Mouse (Mus musculus) heart, adult 11 months (tissue): ENCODE results near the gene Nudt3.
A peak's percentile ranks its signal among the peaks of the same experiment; 100 is the strongest.

Source experiments
- DNase-seq: peaks from one replicate; pipeline ENCODE4 v3.0.0; 2022

Gene Nudt3

DNA sequence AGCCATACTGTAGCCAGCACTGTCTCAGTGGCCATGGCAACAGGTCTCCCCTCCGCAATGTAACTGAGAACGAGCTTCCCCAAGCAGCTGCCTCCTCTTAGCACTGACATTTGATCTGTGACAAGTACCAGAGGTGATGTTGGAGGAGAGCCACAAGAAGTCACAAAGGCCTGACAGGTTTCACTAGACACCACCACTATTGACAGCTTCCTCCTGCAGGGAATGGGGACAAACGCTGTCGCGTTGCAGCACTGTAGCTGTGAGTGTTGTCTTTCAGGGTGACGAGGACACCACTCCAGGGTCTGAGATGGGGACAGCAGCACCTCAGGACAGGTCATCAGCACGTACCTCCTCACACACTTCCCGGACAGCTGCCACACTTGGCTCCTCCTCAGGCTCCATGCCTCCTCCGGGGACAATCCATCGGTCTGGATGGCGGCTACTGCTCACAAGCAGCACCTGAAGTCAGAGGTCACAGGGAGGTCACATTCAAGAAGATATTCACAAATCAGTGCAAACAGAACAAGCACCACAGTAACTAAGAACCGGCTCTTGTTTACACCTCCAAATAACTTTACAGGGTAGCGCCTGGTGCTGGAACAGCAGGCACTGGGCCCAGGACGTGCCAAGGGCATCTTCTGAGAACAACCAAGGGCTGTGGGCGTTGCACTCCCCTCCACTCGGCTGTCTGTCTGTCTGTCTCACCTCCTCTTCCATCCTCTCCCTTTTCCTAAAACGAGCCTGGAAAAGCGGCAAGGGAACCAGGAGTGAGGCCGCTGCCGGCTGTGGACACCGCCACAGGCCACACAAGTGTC, 26.7 kb downstream of the Nudt3 start:
- peak; percentile 97 for DNase-seq

DNA sequence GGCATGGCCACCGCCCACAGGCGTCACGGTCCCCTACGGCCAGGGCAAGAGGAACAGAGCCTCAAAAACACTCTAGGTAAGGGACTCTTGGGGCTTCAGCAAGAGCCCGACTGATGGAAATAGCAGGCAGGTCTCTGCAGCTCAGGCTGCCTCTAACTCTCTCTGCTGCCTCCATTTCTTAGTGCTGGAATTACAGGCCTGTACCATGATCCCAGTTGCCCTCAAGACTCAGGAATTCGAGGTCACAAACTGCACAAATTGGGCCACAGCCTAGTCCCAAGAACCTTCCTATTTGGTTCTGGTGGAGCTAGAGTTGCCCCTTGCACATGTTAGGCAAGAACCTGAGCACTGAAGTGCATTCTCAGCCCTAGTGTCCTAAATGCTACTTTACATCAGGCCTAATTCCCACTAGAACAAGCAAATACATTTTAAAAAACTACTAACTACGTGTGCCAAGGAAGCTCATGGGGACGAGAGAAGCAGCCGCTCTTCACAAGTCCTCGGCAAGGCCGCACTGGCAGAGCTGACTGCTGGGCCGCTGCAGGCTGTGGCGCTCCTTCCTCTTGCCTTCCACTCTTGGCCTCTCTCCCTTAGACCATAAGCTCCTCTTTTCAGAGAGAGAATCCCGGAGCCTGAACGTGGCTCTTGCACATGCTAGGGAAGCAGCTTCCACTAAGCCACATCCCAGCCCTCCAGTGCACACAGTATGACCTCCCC, 27.5 kb downstream of the Nudt3 start:
- no peak for DNase-seq

- no peak for DNase-seq
Measured at GRCm38 (mm10) chr17:27592565-27592910, 30.8 kb downstream of the Nudt3 start.

- DNase-seq, result no peak
Measured at GRCm38 (mm10) chr17:27591826-27592564, 31.3 kb downstream of the Nudt3 start.

DNA sequence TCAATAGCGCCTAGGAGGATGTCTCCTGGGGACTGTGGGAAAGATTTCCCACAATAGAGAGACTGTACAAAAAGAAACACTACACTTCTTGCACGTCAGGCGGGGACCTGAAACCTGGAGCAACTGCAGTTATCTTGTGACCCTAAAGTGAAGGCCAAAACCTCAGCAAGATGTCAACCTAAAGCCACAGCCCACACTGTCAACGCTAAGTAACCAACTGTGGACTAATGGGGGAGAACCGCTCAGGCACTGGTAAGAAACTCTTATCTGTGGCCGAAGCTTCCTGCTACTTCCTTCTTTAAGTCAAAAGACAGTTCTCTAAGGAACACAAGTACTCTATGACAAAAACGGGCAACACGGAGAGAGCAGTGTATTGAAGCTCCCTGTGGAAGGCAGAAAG, 35.1 kb downstream of the Nudt3 start:
- no peak for DNase-seq

- DNase-seq, result peak; percentile 97
Measured at GRCm38 (mm10) chr17:27587252-27587651, 36.0 kb downstream of the Nudt3 start.

DNA sequence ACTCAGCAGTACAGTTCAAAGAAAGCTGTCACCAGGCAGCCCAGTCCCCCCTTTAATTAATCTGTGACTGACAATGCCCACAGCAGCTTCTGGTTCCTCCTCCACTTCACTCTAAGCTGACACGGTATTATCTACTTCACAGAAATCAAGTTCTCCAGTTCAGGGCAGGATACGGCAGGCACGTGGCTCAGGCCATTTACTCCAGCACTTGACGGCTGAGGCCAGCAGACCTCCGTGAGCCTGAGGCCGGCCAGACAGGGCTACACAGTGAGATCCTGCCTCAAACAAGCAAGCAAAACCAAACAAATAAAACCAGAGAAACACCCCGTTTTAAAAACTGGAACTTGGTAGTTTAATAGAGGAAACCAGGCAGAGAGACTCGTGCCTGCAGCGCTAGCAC, 36.6 kb downstream of the Nudt3 start:
- DNase-seq, result peak; percentile 95

DNA sequence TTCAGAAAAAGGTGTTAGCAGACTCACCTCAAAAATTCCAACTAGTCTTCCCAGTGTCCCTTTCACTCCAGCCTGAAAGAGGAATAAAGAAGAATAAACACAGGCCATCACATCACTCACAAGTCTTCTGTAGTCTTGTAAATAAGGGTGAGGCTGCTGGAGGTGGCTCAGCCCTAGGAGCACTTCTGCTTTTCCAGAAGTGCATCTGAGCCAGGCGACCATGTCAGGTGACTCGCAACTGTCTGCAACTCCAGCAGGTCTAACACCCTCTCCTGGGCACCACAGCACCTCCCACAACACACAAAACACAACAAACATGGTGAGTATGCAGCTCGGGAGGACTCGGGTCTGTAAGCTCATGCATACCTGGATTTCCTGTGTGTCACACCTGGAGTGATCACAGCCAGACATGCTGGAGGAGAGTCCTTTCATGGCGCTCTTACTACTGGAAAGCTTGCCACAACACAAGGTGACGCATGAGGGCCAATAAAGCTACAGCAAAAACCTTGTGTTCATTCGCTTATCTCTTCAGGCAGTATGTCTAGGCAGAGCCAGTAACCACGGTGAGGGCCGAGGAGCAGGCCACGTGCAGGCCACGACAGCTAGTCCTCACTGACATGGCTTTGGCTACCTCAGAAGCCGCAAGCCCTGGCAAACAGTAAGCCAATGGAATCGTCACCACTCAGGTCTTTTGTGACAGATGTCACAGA, 40.0 kb downstream of the Nudt3 start:
- DNase-seq, result no peak

- DNase-seq, result peak; percentile 90
Measured at GRCm38 (mm10) chr17:27580392-27581068, 42.8 kb downstream of the Nudt3 start.

DNA sequence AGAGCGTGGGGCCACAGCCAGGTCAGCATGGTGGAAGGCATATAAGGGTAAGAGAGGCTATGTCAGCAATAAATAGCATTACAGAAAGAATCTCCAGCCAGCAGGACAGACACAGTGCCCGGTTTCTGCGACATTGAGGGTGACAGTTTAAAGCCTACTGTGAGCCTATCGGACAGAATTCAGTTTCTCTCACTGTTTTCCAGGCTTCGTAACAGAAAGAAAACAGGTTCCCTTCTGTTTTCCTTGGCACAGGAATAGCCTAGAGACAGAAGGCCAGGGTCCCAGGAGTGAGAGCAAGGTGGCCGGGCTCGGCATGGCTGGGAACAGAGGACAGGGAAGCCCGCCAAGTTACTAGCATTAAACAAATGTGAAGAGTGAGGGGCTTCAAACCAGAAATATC, 43.5 kb downstream of the Nudt3 start:
- DNase-seq, result no peak

DNA sequence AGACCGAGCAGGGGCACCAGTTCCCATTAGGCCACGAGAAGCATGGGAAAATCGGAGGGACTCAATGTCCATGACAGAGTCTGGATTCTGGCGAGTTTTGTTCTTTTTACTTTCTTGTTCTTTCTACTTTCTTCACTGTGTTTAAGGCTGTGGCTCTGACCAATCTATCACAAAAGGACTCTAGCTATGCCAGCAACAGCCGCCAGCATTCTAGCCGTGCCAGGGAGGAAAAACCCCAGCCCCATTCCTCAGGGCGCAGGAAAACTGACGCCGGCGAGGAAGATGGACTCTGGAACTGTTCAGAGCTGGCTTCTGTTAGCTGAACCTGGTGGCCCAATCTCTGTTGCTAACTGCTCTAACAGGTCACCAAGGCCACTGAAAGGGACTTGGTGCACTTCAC, 44.8 kb downstream of the Nudt3 start:
- DNase-seq, result peak; percentile 92

DNA sequence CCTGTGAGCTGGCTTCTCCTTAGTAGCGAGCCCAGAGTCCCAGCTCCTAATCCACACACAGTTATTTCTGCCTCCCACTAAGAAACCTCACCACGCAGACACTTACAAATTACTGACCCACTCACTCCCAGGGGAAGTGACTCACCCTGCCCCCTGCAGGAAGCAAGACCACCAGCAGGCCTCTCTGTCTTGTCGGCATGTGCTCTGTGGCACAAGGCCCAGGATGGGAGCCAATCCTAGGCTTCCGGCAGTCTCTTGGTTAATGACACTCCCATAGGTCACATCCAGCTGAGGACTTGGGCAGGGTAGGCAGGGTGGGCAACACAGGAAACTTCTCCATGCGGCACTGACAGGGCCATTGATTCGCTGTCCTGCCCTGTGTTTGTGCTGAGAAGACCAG, 45.8 kb downstream of the Nudt3 start:
- peak; percentile 91 for DNase-seq

- DNase-seq, result no peak
Measured at GRCm38 (mm10) chr17:27576056-27576455, 47.2 kb downstream of the Nudt3 start.

- peak; percentile 90 for DNase-seq
Measured at GRCm38 (mm10) chr17:27575116-27575776, 48.0 kb downstream of the Nudt3 start.

DNA sequence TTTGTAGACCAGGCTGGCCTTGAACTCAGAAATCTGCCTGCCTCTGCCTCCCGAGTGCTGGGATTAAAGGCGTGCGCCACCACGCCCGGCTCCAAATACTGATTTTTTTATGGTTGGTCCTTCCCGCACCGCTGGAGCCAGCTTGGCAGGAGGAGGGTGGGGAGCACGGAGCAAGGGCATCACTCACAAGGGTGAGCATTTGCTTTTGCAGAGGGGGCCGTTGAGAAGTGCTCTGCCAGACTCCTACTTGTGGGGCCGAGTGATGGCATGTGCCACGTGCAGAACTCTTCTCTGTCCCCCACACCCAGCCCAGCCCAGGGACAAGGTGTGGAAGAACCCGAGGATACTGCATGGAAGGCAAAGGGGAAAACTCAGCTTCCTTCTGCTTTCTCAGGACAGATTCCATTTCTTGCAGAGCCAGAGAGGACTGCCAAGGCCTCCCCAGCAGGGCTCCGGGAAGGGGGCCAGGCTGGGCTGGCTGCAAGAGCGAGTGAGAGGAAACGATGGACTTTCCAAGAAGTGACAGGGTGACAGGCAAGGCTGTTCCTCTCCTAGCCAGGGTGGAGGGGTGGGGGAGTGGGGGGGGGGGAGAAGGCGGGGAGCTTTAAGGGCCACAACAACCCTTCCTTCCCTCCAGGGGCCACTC, 48.7 kb downstream of the Nudt3 start:
- peak; percentile 98 for DNase-seq

DNA sequence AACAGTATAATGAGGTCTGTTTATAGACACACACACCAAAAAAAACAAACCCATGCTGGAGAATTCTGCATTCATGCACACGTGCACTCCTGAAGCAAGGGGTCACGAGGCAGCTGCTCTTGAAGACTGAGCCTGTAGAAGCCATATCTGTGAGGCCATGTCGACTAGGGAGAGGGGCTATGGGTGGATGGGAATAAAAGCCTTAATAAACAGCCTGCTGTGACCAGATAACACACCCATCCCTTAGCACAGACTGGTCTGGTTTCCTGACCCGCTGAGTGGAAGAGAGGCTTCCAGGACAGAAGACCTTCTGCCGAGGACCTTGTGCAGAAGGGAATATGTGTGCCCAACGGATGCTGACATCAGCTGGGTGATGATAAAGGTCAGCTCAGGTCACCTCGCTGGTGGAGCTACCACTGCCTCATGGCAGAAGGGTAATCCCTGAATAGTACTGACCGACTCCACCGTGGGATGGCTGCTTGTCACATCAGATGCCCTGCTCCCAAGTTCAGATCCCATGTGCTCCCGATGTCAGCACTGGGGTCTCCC, 49.4 kb downstream of the Nudt3 start:
- DNase-seq, result peak; percentile 94

DNA sequence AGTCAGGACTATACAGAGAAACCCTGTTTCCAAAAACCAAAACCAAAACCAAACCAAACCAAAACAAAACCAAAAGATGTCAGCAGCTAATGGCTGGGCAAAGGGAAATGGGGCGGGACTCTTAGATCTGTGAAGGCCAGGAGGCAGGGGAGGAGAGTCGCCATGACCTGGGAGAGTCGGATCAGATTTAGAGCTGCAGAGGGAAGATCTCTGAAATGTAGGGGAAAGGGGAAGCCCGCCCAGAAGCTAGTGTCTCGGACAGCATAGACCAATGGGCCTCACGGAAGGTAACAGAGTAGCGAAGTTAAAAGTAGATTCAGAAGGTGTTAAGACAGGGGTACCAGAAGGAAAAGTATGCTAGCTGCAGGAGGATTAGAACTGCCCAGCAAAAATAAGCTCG, 52.0 kb downstream of the Nudt3 start:
- peak; percentile 93 for DNase-seq

DNA sequence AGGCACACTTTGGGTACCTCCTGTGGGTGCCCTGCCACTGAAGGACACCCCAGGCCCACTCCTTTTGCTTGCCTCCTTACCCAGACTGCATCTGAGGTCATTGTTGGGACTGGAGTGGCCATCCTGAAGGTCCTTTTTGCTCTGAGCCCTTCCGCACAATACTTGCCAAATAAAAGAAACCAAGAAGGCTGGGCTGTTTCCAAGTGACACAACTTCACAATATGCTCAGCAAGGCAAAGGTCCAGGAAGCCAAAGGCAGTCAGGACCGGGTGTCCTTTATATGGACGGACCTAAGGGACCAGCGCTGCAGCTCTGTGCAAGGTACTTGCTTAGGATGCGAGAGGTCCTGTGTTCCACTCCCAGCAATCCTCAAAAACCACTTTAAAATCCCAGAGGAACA, 55.1 kb downstream of the Nudt3 start:
- peak; percentile 89 for DNase-seq

DNA sequence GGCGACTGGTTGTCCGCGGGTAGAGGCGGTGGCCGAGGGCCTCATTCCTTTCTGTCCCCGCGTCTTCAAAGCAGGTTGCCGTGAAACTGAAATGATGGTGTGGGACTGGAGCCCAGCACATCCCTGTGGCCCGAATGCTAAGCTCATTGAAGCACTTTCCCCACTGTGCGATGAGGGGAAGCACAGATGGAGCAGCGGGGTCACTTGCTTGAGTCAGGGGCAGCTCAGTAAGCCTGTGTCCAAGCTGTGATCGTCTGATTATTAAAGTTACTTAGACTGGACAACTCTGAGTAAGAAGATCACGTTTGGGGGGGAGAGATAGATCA, 57.4 kb downstream of the Nudt3 start:
- DNase-seq, result no peak

- peak; percentile 100 for DNase-seq
Measured at GRCm38 (mm10) chr17:27565163-27565941, 57.9 kb downstream of the Nudt3 start, which contains the start of gene AI413582. TSS of gene AI413582 (minus strand) at chr17:27565756.
